Mouse (Mus musculus) right cerebral cortex, adult 18-20 months (tissue): ENCODE results near the gene Mt4.

Experiments
- DNase-seq: peaks from one replicate; pipeline ENCODE4 v3.0.0; 2022; ENCODE audit warnings: mixed read lengths

The Mt4 gene

GRCm38 (mm10) chr8:94179713-94180560, 42.9 kb downstream of the Mt4 start:
- DNase-seq: no peak

DNA sequence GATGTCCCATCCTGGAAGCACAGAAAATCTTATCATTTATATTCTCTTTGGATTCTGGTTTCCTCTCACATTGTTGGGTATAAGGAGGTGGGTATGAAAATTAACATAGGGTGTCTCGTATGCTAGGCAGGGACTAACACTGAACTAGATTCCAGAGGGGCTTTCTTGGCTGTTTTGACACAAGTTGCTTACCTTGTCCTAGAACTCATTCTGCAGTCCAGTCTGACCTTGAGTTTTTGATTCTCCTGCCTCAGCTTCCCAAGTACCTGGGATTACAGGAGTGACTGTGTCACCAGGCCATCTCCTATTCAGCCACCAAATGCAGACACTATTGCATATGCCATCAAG, 43.5 kb downstream of the Mt4 start:
- no peak for DNase-seq

- DNase-seq: no peak
Observed at GRCm38 (mm10) chr8:94182055-94182929, 45.3 kb downstream of the Mt4 start.

- peak; percentile 77 for DNase-seq
Observed at GRCm38 (mm10) chr8:94183117-94183516, 46.1 kb downstream of the Mt4 start.

- DNase-seq: no peak
Observed at GRCm38 (mm10) chr8:94184357-94184843, 47.4 kb downstream of the Mt4 start.

DNA sequence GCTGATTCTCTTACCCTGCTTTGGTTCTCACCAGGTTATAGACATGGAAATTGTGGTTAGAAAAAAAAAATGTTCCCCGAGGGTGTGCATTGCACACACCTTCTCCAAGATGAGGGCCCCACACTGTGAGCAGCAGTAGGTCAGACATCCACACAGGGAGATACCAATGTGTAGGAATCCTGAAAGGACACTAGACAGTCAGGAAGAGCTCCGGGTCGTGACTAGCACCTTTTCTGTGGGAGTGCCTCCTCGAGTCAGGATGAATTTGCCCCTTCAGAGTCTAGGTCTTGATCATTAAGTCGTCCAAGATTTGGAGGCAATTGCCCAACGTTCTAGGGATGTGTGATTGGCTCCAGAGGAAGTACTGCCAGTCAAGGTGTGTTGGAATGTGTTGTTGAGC, 48.8 kb downstream of the Mt4 start:
- no peak for DNase-seq

DNA sequence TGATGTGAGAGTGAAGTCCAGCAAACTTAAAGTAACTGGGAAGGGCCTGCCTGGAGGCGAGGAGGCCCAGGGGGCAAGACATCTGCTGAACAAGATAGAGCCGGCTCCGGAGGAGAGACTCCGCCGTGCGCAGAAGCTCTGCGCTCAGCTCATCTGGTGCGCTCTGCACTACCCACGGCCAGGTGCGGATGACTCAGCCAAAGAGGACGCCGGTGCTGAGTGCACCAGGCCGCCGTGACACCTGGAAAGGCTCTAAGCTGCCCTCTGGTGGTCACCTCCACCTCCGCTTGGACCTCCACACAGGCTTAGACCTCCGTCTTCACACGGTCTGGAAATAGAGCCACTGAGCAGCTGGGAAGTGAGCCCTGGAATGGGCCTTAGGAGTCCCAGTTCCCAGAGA, 49.5 kb downstream of the Mt4 start:
- no peak for DNase-seq

DNA sequence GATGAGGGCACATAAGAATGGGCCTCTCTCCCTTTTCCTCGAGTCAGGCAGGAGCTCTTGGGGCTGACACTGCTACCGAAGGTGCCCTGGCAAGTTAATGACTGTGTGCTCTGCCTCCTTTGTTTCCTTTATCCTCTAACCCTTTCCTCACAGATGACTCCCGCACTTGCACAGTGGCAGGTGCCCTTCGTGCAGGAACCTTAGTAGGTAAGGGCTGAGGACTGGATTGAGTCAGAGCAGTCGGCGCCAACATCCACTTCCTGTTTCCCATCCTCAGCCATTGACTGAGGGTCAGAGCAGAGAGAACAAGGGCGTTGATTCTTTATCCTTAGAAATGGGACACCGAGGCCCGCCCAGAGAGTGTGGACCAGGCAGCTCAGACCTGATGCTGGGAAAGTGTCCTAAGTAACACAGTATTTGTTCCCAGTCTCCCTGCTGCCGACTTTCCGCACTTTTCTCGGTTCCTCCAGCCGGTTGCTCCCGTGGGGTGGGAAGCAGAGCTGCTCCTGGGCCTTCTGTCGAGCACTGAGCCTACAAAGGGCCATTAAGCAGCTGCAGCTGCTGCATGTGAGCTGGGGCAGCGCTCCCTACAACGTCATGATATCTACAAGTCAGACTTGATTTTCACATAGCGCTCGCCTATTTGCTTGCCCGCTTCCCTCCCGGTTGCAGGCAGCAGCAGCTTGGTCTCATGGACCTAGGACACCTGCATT, 50.4 kb downstream of the Mt4 start:
- no peak for DNase-seq
